ENCODE assay signal across 20 mouse cellular contexts in the genomic region with DNA sequence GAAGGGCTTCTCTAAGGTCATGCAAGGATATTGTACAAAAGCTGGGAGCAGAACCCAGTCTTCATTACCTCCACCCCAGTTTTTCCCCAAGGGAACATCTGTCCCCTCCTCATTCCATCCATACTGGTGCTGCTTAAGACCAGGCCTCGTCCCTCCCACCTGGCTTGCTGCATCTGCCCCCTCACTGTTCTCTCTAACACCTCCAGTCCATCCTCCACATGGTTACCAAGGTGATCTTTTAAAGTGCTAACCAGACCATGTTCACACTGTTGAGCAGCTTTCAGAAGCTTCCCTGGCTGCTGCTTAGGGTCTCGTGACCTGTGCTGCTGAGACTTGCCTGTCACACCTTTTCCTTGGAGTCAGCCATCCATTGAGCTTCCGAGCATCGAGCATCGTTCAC.
"Had no signal": no experiment of that assay in that cellular context is flagged by ENCODE, and none has a peak within 500 bp of the region (broad histone marks: within the 10 kb centered on the region; RNA-seq: fewer than 3 reads in every experiment).

No protein-coding gene starts in this region.

- H3K9me3 ChIP-seq: midbrain, embryonic 10.5 days; midbrain, embryonic 12.5 days; neural tube, embryonic 13.5 days; neural tube, embryonic 15.5 days; stomach, embryonic 15.5 days had no signal

- ATAC-seq: midbrain, embryonic 16.5 days had no signal

- H3K9ac ChIP-seq: lung, embryonic 14.5 days; midbrain, embryonic 12.5 days; neural tube, embryonic 13.5 days; neural tube, embryonic 15.5 days; stomach, embryonic 15.5 days had no signal

- H3K27me3 ChIP-seq: midbrain, embryonic 12.5 days; neural tube, embryonic 13.5 days; neural tube, embryonic 15.5 days; stomach, embryonic 15.5 days had no signal

- H3K4me3 ChIP-seq: midbrain, embryonic 10.5 days; midbrain, embryonic 12.5 days; myocyte; neural tube, embryonic 13.5 days; neural tube, embryonic 15.5 days; stomach, embryonic 15.5 days had no signal

- H3K4me1 ChIP-seq: midbrain, embryonic 10.5 days; midbrain, embryonic 12.5 days; neural tube, embryonic 13.5 days; neural tube, embryonic 15.5 days; stomach, embryonic 15.5 days had no signal

- H3K27ac ChIP-seq: midbrain, embryonic 10.5 days; midbrain, embryonic 12.5 days; neural tube, embryonic 13.5 days; neural tube, embryonic 15.5 days; stomach, embryonic 15.5 days; stomach, postnatal 0 days had no signal

- H3K4me2 ChIP-seq: lung, embryonic 14.5 days; midbrain, embryonic 12.5 days; neural tube, embryonic 13.5 days; neural tube, embryonic 15.5 days; stomach, embryonic 15.5 days had no signal

- H3K36me3 ChIP-seq: midbrain, embryonic 10.5 days; midbrain, embryonic 12.5 days; neural tube, embryonic 13.5 days; neural tube, embryonic 15.5 days; stomach, embryonic 15.5 days had no signal

- DNase-seq: lung, adult 18-20 months; lung, embryonic 14.5 days; lung, postnatal 10 days; lung, postnatal 4 days; midbrain, embryonic 14.5 days; retina, postnatal 1 day; right cerebral cortex, postnatal 25 days; right cerebral cortex, postnatal 4 days; spleen, adult 18-20 months; thymus, adult 2 months; thymus, postnatal 25 days; thymus, postnatal 4 days had no signal
